Mouse (Mus musculus): ENCODE measurements at regions not wholly inside any gene's neighbourhood (a gene's known extent, or its start where the extent isn't known, plus 50 kb on each side); places are given as distances from the start of the nearest gene placed in this dataset.

DNA sequence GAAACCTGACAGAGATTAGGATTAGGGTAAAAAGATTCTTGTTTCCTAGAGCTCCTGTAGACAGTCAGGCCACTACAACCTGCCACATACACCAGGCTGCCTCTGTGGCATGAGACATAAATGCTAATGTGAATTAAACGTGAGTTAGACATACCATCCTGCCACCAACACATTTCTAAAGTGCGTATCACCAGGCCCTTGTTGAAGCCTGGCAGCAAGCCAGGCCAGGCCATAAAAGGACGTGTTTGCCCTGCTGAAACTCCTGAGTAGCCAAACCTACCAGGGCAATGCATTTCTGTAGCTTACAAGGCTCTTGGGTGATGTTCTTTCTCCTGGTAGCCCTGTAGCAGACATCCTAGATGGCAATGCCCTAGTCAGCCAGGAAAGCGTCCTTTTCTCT lies 63.4 kb upstream of the Gm5458 start:
- peak in 1 of 2 experiments; percentile 7 for DNase-seq

DNA sequence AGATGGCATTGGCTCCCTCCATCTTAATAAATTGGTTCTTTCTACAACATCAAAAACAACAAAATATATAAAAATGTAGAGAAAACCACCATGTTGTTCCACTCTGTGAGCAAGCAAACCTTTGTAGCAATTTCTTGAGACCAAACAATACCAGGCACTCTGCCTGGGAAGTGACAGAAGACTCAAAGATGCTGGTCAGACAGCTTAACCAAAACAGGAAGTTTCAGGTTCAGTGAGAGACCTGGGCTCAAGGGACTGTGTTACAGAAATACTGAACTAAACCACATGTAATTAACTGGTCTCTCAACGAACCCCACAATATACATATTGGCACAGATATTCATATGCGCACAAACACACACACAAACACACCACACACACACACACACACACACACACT lies 71.7 kb upstream of the Gm5458 start:
- DNase-seq: no peak

DNA sequence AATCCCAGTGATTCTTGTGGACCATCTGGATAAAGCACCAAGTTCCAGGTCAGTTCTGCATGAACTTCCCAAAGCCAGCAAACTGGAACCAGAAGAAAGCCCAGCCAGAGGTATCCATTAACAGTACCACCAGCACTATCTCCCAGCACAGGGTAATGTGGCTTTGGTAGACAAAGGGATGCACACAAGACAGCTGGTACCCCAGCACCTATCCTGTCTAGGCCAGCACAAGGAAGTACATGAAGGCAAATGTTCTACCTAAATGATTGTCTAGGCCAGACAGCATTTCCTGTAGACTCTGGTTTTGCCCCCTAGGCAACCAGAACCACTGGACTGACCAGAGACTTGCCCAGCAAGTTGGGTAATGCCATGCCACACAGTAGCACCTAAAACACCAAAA lies 62.6 kb upstream of the Nid2 start:
- DNase-seq: no peak

DNA sequence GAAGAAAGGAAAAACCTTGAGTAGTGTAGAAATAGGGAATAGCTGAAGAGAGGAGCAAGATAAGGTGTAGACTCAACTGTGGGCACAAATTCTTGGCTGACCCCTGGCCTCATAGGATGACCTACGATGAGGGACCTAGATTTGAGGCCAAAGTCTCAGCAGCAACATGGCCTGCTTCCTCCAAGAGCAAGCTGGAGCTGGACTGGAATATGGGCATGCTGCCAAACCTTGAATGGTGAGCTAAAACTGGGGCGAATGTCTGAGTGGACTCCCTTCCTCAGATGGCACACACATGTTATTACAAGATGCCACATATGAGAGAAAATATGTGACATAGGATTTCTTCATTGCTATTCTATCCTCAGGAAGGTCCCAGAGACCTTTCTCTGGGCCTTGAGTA lies 57.5 kb upstream of the Nid2 start:
- peak; percentile 24 to 55 for DNase-seq

DNA sequence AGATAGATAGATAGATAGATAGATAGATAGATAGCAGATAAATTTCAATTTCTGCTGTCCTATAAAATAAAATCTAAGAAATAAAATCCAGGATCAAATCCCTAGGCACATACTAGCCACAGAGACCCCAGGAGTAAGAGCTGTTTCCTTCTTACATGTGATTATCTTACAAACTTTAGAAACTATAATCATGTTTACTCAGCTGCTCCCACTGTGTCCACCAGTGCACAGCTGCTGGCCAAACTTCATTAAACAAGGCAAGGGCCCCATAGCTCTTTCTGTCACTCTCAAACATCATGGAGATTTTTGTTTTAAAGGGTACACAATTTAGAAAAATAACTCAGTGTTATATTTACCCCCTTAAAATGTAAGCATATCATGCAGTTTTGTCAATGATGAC lies 56.8 kb upstream of the Nid2 start:
- no peak for DNase-seq

DNA sequence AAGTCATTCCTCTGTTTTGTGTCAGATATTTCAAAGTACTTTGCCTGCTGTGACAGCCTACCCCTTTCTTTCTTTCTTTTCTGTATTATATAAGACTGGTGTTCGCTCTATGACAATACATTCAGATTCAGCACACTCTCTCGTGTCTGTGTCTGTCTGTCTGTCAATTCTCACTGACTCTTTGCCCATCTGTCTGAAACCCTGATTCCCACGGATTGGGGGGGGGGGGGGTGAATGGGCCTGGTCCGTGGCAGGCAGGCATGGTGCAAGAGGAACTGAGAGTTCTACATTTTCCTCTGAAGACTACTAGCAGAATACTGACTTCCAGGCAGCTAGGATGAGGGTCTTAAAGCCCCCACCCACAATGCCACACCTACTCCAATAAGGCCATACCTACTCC lies 51.6 kb upstream of the Nid2 start:
- no peak for DNase-seq
